Mouse (Mus musculus) urinary bladder, postnatal 14 days (tissue): ENCODE measurements at regions not wholly inside any gene's neighbourhood (a gene's known extent, or its start where the extent isn't known, plus 50 kb on each side); places are given as distances from the start of the nearest gene placed in this dataset.

Experiments used
- DNase-seq: peaks from one replicate; pipeline ENCODE4 v3.0.0; 2021; ENCODE audit warnings: low spot score

DNA sequence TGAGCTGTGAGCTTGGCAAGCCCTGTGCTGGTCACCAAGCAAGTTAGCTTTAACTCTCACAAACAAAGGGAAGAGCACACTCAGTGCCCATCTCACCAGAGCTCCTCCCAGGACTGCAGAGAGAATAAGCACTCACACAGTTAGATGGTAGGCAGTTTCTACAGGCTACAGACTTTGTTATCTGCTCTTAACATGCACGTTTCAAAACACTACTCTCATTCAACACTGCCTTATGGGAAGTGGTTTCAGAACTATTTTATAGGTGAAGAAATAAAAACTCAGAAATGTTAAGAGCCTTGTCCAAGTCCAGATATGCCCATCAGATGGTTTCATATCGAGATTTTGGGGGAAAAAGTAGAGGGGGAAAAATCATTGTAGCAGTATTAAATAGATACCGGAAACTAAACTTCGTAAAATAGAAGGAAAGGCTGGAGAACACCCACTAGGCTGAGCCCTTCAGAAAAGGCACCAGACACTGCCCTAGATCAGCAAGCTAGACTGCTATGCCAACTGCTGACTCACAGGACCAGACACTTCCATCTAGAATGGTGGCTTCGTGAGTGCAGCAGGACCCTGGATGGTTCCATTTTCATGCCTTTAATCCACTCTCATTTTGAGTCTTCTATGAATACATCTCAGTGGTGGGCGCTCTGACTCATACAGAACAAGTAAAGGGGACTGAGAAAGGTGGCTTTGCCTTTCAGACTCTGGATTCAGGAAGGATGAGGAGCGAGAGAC, 51.3 kb upstream of the Serbp1 start:
- DNase-seq, result no peak

DNA sequence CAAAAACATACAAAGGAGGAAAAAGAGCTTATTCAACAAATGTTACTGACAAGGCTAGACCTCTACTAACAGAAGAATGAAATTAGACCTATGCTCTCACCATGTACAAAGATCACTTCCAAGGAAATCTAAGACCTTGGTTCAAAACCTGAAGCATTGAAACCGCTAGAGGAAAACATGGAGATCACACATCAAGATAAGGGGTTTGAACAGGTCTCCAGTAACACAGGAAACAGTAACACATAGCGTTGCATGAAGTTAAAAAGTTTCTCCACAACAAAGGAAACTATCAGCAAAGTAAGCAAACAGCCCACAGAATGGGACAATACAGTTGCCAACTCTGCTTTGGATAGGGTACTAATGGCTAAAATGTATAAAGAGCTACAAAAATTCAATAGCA, 53.3 kb upstream of the Serbp1 start:
- no peak for DNase-seq

DNA sequence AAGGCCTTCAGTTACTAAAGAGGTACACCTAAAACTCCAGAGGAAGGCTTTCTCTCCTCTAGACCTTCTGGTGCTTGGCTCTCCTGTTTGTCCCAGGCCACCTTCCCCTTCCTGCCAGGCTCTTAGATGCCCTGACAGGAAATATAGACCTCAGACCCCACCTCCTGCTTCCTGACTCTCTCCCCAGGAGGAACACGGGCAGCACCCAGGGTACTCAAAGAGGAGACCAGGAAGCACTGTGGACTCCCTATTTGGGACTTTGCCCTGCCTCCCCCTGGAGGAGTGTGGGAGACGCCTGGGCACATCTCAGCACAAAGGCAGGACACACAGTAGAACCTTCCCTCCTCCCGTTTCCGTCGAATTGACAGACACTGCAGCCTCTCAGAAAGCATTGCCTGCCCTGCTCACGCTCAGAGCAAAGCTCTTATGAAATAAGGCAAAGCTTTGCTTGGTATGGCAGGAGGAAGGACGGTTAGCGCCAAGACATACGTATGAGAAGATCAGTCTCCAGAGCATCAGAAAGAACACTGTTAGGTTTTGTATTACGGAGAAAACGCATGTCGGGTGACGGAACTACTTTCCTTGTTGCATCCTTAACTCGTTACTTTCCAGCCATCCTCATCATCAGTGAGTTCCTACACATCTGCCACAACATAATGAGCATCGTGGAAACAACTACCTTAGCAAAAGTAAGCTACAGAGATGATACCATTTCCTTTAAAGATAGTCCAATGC, 54.3 kb upstream of the Serbp1 start:
- no peak for DNase-seq

DNA sequence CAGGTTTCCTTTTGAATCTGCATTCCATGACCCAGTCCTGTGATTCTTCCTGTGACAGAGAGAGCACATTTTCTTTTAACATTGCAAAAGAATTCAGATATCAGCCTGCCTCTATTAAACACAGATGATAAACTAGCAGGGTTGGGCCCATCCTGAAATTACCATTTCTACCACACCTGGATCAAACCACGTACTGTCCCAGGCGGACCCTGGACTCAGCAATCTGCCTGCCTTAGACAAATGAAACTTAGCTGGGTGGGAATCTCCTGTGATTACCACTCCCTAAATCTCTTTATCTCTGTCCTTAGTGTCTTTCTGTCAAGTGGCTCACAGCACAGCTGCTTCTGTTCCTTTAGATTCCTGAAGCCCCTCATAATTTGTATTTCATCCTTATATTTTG, 55.5 kb upstream of the Serbp1 start:
- no peak for DNase-seq

- no peak for DNase-seq
These were observed 56.5 kb upstream of the Serbp1 start for GRCm38 (mm10) chr6:67181459-67181858.

DNA sequence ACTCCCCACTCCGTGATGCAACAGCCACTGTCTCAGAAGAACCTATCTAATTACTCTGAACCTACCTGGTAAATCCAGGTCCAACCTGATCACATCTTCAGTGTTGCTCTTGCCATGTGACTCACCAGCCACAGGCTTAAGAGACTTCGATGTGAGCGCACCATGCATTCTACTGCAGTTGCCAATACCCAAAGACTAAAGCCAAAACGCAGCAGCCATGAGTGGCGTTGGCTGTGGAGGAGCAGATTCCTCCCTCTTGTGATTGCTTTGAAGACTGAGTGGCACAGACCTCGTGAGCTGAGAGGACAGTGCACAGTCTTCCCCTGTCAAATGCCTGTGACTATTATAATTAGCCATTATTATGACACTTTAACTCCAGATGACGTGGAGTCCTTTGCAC, 58.6 kb upstream of the Serbp1 start:
- no peak for DNase-seq

DNA sequence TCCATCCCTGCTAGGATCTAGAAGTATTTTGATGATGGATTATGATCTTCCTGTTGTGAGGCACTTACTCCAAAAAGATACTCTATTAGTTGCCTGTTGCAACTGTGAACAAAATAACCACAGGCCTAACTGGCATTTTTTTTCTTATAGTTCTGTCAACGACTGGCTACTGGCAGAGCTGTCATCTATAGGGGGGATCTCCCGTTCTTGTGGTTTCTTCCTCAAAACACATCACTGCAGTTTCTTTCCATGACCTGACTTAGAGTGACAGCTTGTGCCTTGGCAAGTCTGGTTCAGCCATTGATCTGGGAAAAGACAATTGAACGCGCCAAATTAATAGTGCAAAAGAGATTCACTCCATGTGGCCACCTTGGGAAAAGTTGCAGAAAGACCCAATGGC, 59.4 kb upstream of the Serbp1 start:
- DNase-seq, result no peak

- DNase-seq, result no peak
These were observed 59.9 kb upstream of the Serbp1 start for GRCm38 (mm10) chr6:67178101-67178500.

DNA sequence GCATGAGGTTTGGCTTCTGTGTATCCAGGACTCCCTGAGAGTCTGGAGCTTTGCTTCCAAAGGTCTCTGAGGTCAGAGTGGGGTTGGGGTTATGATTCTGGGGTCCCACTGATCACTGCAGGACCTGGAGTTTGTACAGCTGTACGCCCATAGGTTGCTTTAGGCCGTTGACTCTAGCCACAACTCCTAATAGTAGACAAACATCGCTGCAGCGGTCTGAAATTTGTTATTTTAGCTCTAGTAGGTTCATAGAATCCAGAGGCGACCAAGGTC, 67.4 kb upstream of the Serbp1 start:
- DNase-seq, result no peak

DNA sequence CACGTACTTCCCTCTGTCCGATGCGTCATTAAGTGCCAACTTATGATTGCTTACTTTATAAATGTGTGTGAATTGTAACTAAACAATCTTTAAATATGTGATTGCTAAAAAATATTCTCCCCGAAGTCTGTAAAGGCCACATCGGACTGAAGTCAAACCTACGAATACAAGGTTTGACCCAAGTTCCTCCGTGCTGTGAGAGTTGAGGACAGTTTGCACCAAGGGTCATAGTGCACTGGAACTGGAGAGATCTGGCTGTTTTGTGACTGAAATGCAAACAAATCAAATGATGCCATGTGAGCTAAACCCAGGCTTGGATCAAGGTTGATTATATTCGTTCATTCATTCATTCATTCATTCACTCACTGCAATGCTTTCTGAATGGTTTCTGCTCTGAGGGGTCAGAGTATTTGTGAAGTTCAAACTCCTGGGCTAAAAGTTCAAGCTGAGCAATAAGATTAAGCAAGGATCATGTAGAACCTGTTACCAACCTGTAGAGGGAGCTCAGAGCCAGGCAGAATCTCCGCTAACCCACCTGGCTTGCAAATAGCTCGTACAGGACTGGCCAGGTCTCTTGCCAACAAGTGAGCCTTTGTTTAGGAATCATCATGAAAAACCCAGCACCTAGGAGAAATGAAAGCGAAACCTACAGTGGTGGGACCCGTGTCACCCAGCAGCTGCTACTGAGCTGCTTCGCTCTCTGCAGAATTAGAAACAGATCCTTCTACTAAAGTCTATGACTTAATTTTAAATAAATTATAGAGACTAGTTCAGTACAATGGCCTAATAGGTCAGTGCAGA, 67.9 kb upstream of the Serbp1 start:
- DNase-seq, result peak; percentile 61

DNA sequence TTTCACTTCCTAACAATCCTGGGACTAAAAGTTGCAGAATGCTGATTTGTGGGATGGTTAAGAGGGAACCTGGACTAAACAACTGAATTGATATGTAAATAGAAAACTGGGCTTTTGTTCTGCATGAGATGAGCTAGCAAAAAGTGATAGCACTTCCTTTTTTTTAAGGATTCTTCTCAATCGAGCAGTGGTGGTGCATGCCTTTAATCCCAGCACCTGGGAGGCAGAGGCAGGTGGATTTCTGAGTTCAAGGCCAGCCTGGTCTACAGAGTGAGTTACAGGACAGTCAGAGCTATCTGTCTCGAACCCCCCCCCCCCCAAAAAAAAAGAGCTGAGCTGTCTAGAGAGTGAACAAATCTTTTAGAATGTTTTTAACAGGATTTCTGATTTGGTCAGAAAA, 69.2 kb upstream of the Serbp1 start:
- no peak for DNase-seq

- peak; percentile 18 for DNase-seq
These were observed 69.8 kb upstream of the Serbp1 start for GRCm38 (mm10) chr6:67168031-67168777.

- DNase-seq, result no peak
These were observed 72.9 kb upstream of the Serbp1 start for GRCm38 (mm10) chr6:67165091-67165490.

DNA sequence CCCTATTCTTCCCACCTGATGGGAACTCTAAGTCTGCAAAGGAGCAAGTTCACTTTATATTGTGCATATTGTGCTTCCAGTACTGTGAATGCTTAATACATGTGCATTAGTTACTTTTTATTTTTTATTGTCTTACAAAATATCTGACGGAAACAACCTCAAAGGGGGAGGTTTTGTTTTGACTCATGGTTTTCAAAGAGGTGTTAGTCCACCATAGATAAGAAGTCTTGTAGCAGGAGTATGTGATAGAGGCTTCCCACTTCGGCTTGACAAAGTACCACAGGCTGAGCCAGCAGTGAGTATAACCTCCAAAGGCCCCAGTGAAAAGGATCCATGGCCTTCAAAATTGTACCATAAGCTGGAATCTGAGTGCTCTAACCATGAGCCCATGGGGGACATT, 74.0 kb upstream of the Serbp1 start:
- DNase-seq, result no peak

- no peak for DNase-seq
These were observed 75.2 kb upstream of the Serbp1 start for GRCm38 (mm10) chr6:67162814-67163213.

DNA sequence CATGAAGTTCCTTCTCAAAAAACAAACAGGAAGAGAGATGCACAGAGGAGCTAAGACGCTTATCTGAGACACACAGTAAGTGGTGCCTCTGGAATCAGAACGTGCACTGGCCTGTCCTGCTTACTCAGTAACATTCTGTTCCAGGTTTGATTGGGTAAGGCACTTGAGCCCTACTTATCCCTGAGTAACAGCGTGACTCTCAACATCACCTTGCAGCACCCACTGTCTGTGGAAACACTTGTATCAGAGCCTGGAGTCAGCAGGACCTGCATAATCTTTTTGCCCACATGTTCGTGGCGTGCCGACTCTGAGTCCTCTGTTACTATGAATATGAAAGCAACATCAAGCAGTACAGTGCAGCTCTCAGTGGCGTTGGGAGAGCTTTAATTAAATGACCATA, 76.4 kb upstream of the Serbp1 start:
- peak; percentile 47 for DNase-seq

DNA sequence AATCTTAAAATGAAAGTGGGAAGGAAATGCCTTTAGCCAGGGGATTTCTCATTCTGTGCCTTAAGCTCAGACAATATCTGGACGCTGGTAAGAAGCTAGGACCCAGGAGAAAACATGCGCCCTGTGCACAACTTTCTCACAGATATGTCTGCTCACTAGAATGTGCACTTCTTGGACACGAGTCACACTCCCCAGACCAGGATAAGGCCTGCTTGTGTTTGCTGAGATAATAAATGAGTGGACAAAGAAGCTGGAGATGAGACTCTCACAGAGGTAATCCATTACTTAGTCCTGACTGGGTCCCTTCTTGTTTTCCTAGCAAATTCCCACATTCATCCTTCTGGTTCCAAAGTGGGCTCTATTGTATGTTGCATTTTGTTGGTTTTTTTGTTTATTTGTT, 77.4 kb upstream of the Serbp1 start:
- no peak for DNase-seq

DNA sequence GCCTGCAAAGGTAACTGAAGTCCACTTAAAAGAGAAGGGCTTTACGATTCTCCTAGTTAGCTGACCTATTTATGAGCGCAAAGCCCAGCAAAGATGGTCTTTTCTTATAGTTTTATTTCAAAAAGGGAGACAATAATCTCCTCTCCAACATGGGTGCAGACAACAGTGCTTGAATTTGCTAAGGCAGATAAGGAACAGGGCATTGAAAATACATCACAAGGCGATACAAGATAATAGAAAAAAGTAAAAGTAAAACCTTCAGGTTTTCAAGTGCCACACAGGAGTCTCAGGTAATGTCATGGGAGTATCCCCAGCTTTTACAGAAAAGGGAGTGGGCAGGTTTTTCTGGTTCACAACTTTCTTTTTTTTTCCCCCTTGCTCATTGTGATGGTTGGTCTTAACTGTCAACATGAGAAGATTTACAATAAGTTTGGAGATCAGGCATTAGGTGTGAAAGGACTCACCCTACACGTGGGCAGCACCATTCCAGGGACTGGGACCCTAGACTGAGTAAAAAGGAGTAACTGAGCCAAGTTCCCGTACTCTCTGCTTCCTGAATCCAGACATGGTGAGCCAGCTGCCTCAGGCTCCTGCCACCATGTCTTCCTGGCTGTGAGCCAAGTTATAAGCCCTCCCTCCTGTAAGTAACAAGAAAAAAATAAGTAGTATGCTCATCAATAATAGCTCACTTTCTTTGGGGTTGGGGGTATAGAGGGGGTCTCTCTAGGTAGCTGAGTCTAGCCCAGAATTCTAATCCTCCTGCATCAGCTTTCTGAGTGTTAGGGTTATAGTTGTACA, 78.1 kb upstream of the Serbp1 start:
- DNase-seq, result no peak

GRCm38 (mm10) chr6:67159224-67159623, 78.8 kb upstream of the Serbp1 start:
- no peak for DNase-seq

GRCm38 (mm10) chr6:67158765-67159164, 79.2 kb upstream of the Serbp1 start:
- DNase-seq, result peak; percentile 92

GRCm38 (mm10) chr6:67152845-67153468, 85.0 kb upstream of the Serbp1 start:
- DNase-seq, result no peak
